Mouse (Mus musculus): ENCODE results near the gene Cul7.
A peak's percentile ranks its signal among the peaks of the same experiment; 100 is the strongest.

The Cul7 gene

GRCm38 (mm10) chr17:46673850-46674529 lies 23.9 kb downstream of the Cul7 start, which contains the start of gene Rrp36:
Gene Rrp36, minus strand, starts transcription at chr17:46674352.
- peak; percentile 88 to 92 for DNase-seq (ENCODE audit: low spot score in 2 of 2)

DNA sequence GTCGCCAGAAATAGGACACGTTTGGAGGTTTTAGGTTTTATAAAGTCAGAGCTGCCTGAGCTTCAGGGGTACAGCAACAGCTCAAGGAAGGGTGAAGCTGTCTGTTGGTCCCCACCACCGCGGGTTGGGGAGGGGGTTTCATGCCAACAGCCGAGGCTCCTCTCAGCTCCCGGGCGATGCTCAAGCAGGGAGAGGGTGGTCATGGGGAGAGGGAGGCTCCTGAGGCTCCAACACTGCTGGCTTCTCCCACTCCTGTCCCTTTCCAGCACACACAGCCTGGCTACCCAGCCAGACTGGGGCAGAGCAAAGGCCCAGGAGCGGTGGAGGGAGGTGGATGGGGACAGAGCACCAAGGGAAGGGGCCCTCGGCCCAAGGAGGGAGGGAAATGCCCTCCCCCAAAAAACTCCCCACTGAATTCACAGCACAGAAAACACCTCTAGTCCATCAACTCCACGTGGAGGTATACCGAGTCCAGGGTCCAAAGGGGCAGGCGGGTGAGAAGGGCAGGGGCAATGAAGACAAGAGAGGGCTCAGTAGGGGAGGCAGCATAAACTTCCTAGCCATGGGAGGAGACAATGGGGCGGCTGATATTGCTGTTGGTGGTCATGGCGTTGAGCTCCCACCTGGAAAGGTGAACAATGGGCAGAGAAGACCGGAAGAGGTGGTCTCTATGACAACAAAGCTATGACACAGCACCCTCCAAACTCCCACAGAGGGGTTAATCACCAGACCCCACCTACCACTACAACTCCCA lies 24.6 kb downstream of the Cul7 start:
- no peak for DNase-seq (ENCODE audit: low spot score in 2 of 2)

DNA sequence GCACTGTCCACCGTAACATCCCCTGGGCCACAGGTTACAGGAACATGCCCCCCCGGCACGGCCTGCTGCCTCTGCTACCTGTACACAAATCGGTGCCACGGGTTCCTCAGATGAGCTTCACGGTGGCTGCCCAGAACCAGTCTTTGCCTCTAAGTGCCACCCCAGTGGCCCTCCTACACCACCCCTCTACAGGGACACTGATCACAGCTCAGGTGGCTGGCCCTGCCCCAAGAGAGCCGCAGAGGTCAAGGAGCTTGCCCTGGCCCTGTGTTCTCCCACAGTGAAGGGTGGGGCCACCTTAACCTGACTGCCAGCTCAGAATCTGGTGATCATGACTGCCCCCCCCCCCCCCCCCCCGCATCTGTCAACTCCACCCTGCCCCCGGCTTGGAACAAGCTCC lies 28.3 kb downstream of the Cul7 start, which contains the start of gene Mea1:
Gene Mea1, plus strand, starts transcription at position 378 of the 400 bp plus-strand sequence.
- DNase-seq (ENCODE audit: low spot score in 2 of 2): no peak

DNA sequence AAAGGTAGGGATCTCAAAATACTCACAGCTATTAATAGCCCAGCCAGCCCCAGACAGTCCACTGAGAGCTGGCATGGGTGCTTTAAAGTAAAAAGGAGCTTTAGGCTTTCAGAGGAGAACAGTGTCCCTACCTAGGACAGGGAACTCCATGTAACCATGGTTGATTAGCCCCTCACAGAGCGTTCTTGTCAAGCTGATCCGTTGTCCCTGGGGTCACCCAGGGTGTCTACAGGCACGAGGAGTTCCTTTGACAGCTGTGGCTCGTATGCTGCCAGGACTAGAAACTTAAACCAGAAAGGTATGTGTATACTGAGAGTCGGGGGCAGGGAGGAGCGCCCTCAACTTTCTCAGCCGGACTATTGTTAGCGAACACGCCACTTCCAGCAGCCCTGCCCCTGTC lies 28.8 kb downstream of the Cul7 start:
- DNase-seq (ENCODE audit: low spot score in 2 of 2): no peak

DNA sequence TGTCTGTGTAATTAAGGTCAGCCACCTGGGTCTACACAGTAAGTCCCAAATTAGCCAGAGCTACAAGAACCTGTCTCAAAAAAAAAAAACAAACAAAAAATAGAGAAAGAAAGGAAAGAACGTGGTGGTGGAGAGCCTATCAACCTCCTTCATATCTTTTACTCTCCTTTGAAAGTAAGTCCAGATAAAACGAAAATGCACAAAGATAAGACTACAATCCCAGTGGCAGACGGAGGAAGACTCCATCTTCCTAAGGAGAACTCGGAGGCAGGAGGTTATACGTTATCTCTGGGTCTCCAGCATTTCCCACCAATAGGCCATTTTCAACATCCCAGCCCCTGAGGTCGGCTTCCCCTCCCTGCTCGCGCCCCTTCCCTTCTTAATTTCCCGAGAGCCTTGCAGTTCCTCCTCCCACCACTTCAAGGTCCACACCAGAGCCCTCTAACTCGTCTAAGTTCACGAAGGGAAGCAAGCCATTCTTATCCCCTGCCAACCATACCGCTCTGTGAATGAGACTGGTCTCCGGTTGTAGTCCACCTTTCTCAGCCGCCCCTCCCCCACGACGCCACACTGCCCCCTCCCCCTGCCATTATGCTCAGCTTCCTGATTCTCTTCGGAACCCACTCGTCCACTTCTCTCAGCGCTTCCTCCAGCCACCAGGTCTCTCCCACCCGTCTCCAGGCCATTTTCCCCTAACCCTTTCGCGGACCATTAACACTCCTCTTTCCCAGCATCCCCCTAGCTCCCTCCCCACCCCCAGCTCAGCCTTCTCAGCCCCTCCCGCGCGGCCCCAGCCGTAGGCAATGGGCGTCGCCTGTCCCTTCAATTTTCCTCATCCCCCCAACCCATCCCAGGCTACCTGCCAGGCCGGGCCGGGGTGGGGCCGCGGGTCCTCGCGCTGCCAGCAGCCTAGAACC lies 30.0 kb downstream of the Cul7 start:
- peak in 1 of 2 experiments; percentile 24 for DNase-seq (ENCODE audit: low spot score in 2 of 2)

DNA sequence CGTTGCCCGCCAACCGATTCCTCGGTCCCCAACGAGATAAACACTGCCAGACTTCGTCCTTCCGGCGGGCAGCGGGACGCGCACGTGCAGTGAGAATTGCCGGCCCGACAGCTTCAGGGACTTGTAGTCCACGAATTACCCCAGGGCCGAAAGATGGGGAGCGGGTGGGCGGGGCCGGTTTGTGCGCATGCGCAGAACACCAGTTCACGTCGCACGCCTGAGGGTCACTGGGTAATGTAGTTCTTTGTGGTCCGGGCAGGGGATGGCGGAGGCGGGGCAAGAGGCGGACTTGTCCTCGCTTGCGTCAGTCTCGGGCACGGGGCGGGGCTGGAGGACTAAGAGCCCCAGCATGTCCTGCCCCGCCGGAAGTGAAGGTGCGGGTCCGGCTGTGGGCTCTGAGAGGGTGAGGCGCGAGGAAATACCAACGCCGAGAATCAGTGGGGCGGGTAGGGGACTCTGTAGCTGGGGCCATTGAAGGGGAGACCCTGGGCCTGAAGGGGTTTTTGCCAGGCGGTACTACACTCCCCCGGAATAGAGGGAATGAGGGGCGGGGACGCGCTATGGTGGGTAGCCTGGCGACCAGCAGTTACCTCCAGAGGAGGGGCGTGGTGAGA lies 30.7 kb downstream of the Cul7 start, which contains the start of gene Klhdc3:
Gene Klhdc3, minus strand, starts transcription at position 155 of the 614 bp plus-strand sequence.
- DNase-seq (ENCODE audit: low spot score in 2 of 2): peak; percentile 93 to 95

DNA sequence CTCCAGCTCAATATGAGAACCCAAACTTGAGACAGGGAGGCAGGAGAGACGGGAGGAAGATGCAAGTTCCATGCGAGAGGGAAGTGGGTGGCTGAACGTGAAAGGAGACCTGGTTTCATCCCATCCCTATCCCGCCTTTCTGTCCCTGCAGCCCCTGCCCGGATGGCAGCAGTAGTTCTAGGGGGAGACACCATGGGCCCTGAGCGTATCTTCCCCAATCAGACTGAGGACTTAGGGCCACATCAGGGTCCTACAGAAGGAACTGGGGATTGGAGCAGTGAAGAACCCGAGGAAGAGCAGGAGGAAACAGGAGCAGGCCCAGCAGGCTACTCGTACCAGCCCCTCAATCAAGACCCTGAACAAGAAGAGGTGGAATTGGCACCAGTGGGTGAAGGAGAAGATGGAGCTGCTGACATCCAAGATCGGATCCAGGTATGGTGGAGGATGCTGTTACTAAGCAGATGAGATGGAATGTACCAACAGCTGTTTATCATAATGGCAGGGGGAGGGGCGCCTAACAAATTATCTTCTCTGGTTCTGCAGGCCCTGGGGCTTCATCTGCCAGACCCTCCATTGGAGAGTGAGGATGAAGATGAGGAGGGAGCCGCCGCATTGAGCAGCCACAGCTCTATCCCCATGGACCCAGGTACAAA lies 31.5 kb downstream of the Cul7 start:
- DNase-seq (ENCODE audit: low spot score in 2 of 2): no peak

DNA sequence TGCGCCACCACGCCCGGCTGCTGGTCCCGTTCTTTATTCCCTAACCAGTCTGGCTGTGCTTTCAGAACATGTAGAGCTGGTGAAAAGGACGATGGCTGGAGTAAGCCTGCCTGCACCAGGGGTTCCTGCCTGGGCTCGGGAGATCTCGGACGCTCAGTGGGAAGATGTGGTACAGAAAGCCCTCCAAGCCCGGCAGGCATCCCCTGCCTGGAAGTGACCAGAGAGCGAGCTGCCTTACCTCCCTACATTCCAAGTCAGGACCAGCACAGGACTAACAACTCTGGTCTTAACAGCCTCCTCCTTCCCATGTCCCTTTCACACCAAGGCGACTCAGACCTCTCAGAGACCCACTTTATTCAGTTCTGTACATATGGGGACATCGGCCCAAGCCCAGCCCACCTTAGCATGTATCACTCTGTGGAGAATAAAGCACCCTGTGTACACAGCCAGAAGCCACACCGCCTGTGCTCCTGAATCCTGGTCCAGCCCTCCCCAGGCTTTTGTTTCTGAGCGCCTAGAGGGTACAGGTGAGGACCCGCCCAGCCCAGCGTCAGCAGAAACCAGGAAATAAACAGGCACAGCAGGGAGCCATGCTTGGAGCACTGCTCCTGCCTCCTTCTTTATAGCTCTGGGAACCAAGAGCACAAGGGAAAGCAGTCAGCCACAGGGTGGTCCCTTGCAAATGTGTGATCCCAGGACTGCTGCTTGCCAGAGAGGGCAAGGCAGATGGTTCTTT lies 32.7 kb downstream of the Cul7 start:
- DNase-seq (ENCODE audit: low spot score in 2 of 2): no peak

DNA sequence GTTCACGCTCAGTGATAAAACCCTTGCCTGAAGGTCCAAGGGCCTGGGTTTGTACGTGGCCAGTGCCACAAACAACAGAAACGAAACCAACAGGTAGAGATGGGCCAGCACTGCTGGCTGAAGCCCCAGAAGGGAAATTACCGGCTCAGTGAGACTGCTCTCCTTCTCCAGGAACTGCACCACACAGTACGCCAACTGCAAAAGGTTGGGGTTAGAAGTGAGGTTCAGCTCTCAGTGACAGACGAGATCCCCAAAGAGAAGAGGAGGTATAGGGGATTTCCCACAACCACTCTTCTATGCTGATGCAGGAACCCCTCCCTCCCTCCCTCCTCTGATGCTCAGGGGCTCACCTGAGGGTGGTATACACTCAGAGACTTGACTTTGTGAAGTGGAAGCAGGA lies 35.8 kb downstream of the Cul7 start:
- no peak for DNase-seq (ENCODE audit: low spot score in 2 of 2)

- DNase-seq (ENCODE audit: low spot score in 2 of 2): no peak
These were observed 40.5 kb downstream of the Cul7 start for GRCm38 (mm10) chr17:46690665-46691064.

DNA sequence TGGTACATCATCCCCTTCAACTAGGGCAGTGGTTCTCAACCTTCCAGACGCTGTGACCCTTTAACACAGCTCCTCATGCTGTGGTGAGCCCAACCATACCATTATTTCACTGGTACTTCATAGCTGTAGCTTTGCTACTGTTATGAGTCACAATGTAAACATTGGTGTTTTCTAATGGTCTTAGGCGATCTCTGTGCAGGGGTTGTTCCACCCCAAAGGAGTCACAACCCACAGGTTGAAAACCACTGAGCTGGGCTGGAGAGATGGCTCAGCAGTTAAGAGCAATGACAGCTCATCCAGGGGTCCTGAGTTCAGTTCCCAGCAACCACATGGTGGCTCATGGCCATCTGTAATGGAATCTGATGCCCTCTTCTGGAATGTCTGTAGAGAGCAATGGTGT lies 41.3 kb downstream of the Cul7 start:
- DNase-seq (ENCODE audit: low spot score in 2 of 2): no peak

GRCm38 (mm10) chr17:46694517-46695063 lies 44.5 kb downstream of the Cul7 start:
- no peak for DNase-seq (ENCODE audit: low spot score in 2 of 2)

GRCm38 (mm10) chr17:46698515-46698914 lies 48.4 kb downstream of the Cul7 start:
- DNase-seq (ENCODE audit: low spot score in 2 of 2): no peak

GRCm38 (mm10) chr17:46699245-46699644 lies 49.1 kb downstream of the Cul7 start:
- DNase-seq (ENCODE audit: low spot score in 2 of 2): no peak

GRCm38 (mm10) chr17:46699912-46700311 lies 49.8 kb downstream of the Cul7 start:
- DNase-seq (ENCODE audit: low spot score in 2 of 2): no peak

GRCm38 (mm10) chr17:46701489-46701888 lies 51.4 kb downstream of the Cul7 start:
- DNase-seq (ENCODE audit: low spot score in 2 of 2): no peak

DNA sequence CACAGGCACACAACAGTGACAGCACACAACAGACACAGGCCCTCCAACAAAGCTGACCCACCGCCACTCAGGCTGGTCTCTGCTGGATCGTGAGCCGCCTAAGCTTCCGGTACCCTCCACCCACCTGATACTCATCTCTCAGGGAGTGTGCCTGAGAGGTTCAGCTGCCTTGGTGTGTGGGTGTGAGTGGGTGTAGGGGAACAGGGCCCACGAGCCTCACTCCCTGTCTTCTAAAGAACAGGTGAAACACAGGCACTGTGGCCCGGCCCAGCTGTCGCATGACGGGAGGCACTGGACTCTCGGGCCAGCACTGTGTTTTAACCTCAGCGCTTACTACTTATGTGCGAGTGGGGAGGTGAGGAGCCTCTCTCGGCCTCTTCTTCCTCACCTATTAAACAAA lies 52.0 kb downstream of the Cul7 start:
- no peak for DNase-seq (ENCODE audit: low spot score in 2 of 2)

GRCm38 (mm10) chr17:46702506-46702905 lies 52.4 kb downstream of the Cul7 start:
- no peak for DNase-seq (ENCODE audit: low spot score in 2 of 2)

DNA sequence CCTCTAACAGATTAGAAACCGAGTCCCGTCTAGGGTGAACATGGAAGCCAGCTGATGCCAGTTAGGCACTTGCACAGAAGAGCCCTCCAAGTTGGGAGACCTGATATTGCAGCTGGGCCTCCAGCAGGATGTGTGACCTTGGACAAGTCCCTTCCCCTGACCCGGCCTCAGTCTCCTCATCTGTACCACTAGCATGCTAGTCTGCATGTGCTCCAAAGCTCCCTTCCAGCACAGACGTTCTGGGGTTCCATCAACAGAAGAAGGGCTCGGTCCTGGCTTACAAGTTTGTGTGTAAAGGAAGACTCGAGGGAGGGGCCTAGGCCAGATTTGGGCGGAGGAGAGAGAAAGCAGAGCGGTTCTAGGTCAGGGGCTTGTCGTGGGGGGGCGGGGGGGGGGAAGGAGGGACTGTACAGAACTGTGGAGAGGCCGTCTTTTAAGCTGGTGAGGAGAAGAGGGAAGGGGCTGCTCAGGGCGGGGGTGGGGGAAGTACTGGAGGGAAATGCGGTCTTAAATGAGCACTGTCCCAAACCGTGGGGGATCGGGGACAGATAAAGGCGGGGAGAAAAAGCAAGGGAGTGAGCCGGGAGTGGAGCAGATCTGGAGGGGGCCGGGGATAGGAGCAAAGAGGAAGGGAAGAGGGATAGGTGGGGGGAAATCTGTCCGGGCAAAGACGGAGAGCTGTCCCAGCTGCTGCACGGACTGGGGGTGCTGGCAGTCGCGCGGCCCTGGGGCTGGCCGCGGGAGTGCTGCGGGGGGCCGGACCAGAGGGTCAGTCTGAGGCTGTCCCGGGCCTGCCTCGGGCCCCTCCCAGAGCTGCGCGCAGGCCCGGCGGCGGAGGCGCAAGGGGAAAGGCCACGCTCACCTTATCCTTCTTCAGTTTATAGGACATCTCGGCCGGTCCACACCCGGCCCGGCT lies 54.1 kb downstream of the Cul7 start:
- DNase-seq (ENCODE audit: low spot score in 2 of 2): no peak
